Mouse (Mus musculus) forebrain, embryonic 16.5 days (tissue): Measurements from ENCODE around the gene Olfr10. TPM values are rescaled to one million over a fixed set of nuclear protein-coding genes. Genes with fewer than 3 reads are reported as not detected.

Experiments
- polyA plus RNA-seq: library from polyadenylated mRNA; unstranded; fragments of >200 nt; fragmentation: Nextera tagmentation; extraction: Ambion mirVana; gene quantifications from 2 replicates; pipeline ENCODE4 v1.2.1, GENCODE M21; 2015

Olfr10 gene
- polyA plus RNA-seq, 1 experiment from 2014 or later: not detected

Other genes with a start within 250 kb of the Olfr10 start
- gene Tgtp2, start 240.5 kb upstream of the Olfr10 start, polyA plus RNA-seq: not detected in 2 replicates
- 0.56 and 0.81 TPM in 2 replicates for gene Ifi47, start 228.2 kb upstream of the Olfr10 start, polyA plus RNA-seq
- gene Olfr1396, start 189.9 kb upstream of the Olfr10 start, polyA plus RNA-seq: not detected in 2 replicates
- not detected in 2 replicates for gene Olfr1395, start 162.5 kb upstream of the Olfr10 start, polyA plus RNA-seq
- gene Olfr1394, start 150.4 kb upstream of the Olfr10 start, polyA plus RNA-seq: not detected in 2 replicates
- gene Btnl9, start 117.6 kb upstream of the Olfr10 start, polyA plus RNA-seq: not detected in 2 replicates
- gene Zfp62, start 101.4 kb upstream of the Olfr10 start, polyA plus RNA-seq: 59.1 and 64.9 TPM in 2 replicates
- 28.0 and 31.8 TPM in 2 replicates for gene Mgat1, start 60.5 kb upstream of the Olfr10 start, polyA plus RNA-seq
- gene Olfr1393, start 26.4 kb upstream of the Olfr10 start, polyA plus RNA-seq: not detected in 2 replicates
- not detected in 2 replicates for gene Olfr1392, start 19.5 kb upstream of the Olfr10 start, polyA plus RNA-seq
- not detected in 2 replicates for gene Olfr1391, start 18.0 kb downstream of the Olfr10 start, polyA plus RNA-seq
- gene Olfr1390, start 30.4 kb downstream of the Olfr10 start, polyA plus RNA-seq: not detected in 2 replicates
- gene Olfr1389, start 118.3 kb downstream of the Olfr10 start, polyA plus RNA-seq: not detected in 2 replicates
- gene Olfr1388, start 131.9 kb downstream of the Olfr10 start, polyA plus RNA-seq: not detected in 2 replicates
- not detected in 2 replicates for gene Olfr1387, start 150.6 kb downstream of the Olfr10 start, polyA plus RNA-seq
- not detected in 2 replicates for gene Olfr1386, start 160.3 kb downstream of the Olfr10 start, polyA plus RNA-seq
- not detected in 2 replicates for gene Olfr1385, start 184.3 kb downstream of the Olfr10 start, polyA plus RNA-seq
- not detected in 2 replicates for gene Olfr1384, start 202.0 kb downstream of the Olfr10 start, polyA plus RNA-seq
- gene Olfr1383, start 214.9 kb downstream of the Olfr10 start, polyA plus RNA-seq: not detected in 2 replicates
- gene Olfr1382, start 223.5 kb downstream of the Olfr10 start, polyA plus RNA-seq: not detected in 2 replicates
- gene Olfr1381, start 238.7 kb downstream of the Olfr10 start, polyA plus RNA-seq: not detected in 2 replicates